25 mouse cellular contexts compared by ENCODE assay signal in the genomic region with DNA sequence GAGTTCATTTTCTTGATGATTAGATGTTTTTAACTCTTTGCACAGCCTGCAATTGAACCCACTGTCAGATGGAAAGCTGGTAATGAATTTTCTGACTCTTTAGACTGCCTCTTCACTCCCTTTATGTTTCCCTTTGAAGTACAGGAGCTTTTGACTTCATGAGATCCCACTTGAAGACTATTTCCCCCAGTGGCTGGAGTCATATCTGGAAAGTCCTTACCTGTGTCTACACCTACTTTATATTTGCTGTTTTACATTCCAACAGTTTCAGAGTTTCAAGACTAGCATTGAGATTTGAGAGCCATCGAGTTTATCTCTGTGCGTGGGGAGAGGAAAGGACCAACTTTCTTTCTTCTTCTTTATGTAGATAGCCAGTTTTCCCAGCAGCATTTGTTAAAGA.
"Had no signal": no experiment of that assay in that cellular context is flagged by ENCODE, and none has a peak within 500 bp of the region (broad histone marks: within the 10 kb centered on the region; RNA-seq: fewer than 3 reads in every experiment).

No protein-coding gene starts in this region.

- H3K27me3 ChIP-seq: heart, embryonic 15.5 days; hindbrain, embryonic 13.5 days; hindbrain, embryonic 15.5 days; kidney, embryonic 15.5 days had no signal

- H3K4me3 ChIP-seq: heart, adult 2 months; heart, embryonic 13.5 days; heart, embryonic 15.5 days; hindbrain, embryonic 13.5 days; hindbrain, embryonic 15.5 days; kidney, embryonic 15.5 days; limb, embryonic 13.5 days had no signal

- DNase-seq: forebrain, postnatal 0 days; gastrocnemius, postnatal 14 days; gastrocnemius, postnatal 36 days; heart, adult 11 months; heart, adult 2 months; heart, postnatal 14 days; heart, postnatal 36 days; kidney, adult 11 months; kidney, adult 2 months; kidney, adult 9 months; kidney, postnatal 14 days; kidney, postnatal 36 days; layer of hippocampus, adult 9-11 months; layer of hippocampus, postnatal 36 days; left cerebral cortex, postnatal 4 days had no signal

- H3K36me3 ChIP-seq: heart, embryonic 13.5 days; heart, embryonic 15.5 days; hindbrain, embryonic 13.5 days; hindbrain, embryonic 15.5 days; kidney, embryonic 15.5 days; limb, embryonic 13.5 days had no signal

- H3K4me1 ChIP-seq: heart, embryonic 13.5 days; hindbrain, embryonic 13.5 days; hindbrain, embryonic 15.5 days; kidney, embryonic 15.5 days had no signal

- H3K9ac ChIP-seq: forebrain, postnatal 0 days; heart, embryonic 13.5 days; heart, embryonic 15.5 days; hindbrain, embryonic 13.5 days; hindbrain, embryonic 15.5 days; kidney, embryonic 15.5 days; limb, embryonic 13.5 days had no signal

- H3K4me2 ChIP-seq: heart, embryonic 11.5 days; heart, embryonic 13.5 days; heart, embryonic 15.5 days; hindbrain, embryonic 13.5 days; hindbrain, embryonic 15.5 days; kidney, embryonic 15.5 days; limb, embryonic 13.5 days had no signal

- H3K27ac ChIP-seq: heart, adult 2 months; heart, embryonic 13.5 days; heart, embryonic 15.5 days; hindbrain, embryonic 13.5 days; hindbrain, embryonic 15.5 days; hindbrain, postnatal 0 days; kidney, embryonic 15.5 days; kidney, postnatal 0 days; limb, embryonic 13.5 days had no signal

- ATAC-seq: forebrain, postnatal 0 days; hindbrain, postnatal 0 days; intestine, embryonic 16.5 days had no signal

- H3K9me3 ChIP-seq: heart, embryonic 13.5 days; heart, embryonic 15.5 days; hindbrain, embryonic 13.5 days; hindbrain, embryonic 15.5 days; kidney, embryonic 15.5 days; limb, embryonic 13.5 days had no signal
